18 mouse cellular contexts compared by ENCODE assay signal in the genomic region with DNA sequence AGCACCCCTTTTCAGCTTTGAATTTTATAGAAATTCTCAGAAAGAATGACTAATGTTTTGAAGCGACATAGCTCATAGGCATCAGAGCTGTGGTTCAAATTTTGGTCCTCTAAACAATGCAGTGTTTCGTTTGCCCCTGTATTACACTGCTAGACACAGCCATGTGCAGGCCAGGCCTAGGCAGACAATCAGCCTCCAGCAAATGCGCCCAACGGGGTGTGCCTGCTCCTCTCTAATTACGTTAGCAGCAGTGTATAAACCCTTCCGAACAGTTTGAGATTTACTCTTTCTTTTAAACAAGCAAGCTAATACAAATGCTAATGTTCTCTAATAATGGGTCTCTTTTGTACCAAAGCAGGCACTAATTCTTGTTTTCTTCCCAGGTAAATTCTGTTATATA. TPM values are rescaled to one million over a fixed set of nuclear protein-coding genes. Genes with fewer than 3 reads are reported as not detected.
"Had no signal": no experiment of that assay in that cellular context is flagged by ENCODE, and none has a peak within 500 bp of the region (broad histone marks: within the 10 kb centered on the region; RNA-seq: fewer than 3 reads in every experiment).

No protein-coding gene starts in this region.

- DNase-seq: kidney, postnatal 25 days; layer of hippocampus, postnatal 36 days; lung, embryonic 14.5 days; lung, postnatal 10 days; lung, postnatal 4 days; midbrain, embryonic 14.5 days; right cerebral cortex, postnatal 4 days; spleen, adult 18-20 months; thymus, adult 18-20 months; thymus, postnatal 14 days had no signal

- H3K9ac ChIP-seq: limb, embryonic 15.5 days; liver, embryonic 12.5 days; lung, embryonic 14.5 days; neural tube, embryonic 12.5 days had no signal

- H3K4me1 ChIP-seq: limb, embryonic 15.5 days; liver, embryonic 12.5 days had no signal

- H3K36me3 ChIP-seq: limb, embryonic 15.5 days; liver, embryonic 12.5 days; midbrain, embryonic 10.5 days; neural tube, embryonic 12.5 days had no signal

- H3K9me3 ChIP-seq: limb, embryonic 15.5 days; liver, embryonic 12.5 days; midbrain, embryonic 10.5 days; neural tube, embryonic 12.5 days had no signal

- ATAC-seq: liver, embryonic 12.5 days had no signal

- H3K4me3 ChIP-seq: limb, embryonic 15.5 days; liver, embryonic 12.5 days; midbrain, embryonic 10.5 days; myocyte; neural tube, embryonic 12.5 days had no signal

- H3K27me3 ChIP-seq: limb, embryonic 15.5 days; liver, embryonic 12.5 days; neural tube, embryonic 12.5 days had no signal

- H3K4me2 ChIP-seq: limb, embryonic 15.5 days; liver, embryonic 12.5 days; lung, embryonic 14.5 days; neural tube, embryonic 12.5 days had no signal

- H3K27ac ChIP-seq: limb, embryonic 15.5 days; liver, embryonic 12.5 days; midbrain, embryonic 10.5 days; neural tube, embryonic 12.5 days had no signal

RNA-seq across cellular contexts. Expression of gene Gapt, which starts 14.4 kb away (rescaled TPM):
- total RNA-seq: layer of hippocampus, postnatal 36 days; left cerebral cortex, postnatal 25 days had no signal
- polyA plus RNA-seq: limb, embryonic 11.5 days; myocyte; stomach, embryonic 14.5 days had no signal
